Mouse (Mus musculus) heart, postnatal 0 days (tissue): ENCODE data around the gene Stard3nl. TPM values are rescaled to one million over a fixed set of nuclear protein-coding genes. Genes with fewer than 3 reads are reported as not detected.

Source experiments
- ATAC-seq: fragments of 200-750 bp; cut with Nextera tagmentation; 2 replicates; pipeline ENCODE4 v1.8.0; 2017; ENCODE audit warnings: low read depth, moderate number of reproducible peaks, moderate library complexity; ENCODE audit not compliant: insufficient read depth
- DNase-seq: peaks from one replicate; pipeline ENCODE4 v3.0.0-alpha.2; 2016; ENCODE audit warnings: low spot score
- H3K27ac ChIP-seq: fragments of 300-500 bp; sonication (generic); 2 replicates; pipeline ENCODE4 v1.5.1; 2014; ENCODE audit warnings: low read depth, mild to moderate bottlenecking
- H3K27me3 ChIP-seq: fragments of 300-500 bp; sonication (generic); 2 replicates; pipeline ENCODE4 v1.6.1; 2014; ENCODE audit warnings: low read length, mixed read lengths; ENCODE audit not compliant: control insufficient read depth, insufficient read depth
- H3K36me3 ChIP-seq: fragments of 300-500 bp; sonication (generic); replicated peaks from 2 replicates; pipeline ENCODE4 v1.6.1; 2014; ENCODE audit warnings: low read length, mixed read lengths; ENCODE audit not compliant: control insufficient read depth, insufficient read depth
- H3K4me1 ChIP-seq: fragments of 300-500 bp; sonication (generic); 2 replicates; pipeline ENCODE4 v1.6.1; 2014; ENCODE audit warnings: antibody characterized with exemption; ENCODE audit not compliant: control insufficient read depth, insufficient read depth
- H3K4me2 ChIP-seq: fragments of 300-500 bp; sonication (generic); 2 replicates; pipeline ENCODE4 v1.6.1; 2014; ENCODE audit warnings: low read depth, mild to moderate bottlenecking, low read length, moderate library complexity
- H3K4me3 ChIP-seq: fragments of 300-500 bp; sonication (generic); 2 replicates; pipeline ENCODE4 v1.5.1; 2014; ENCODE audit warnings: low read depth, low read length
- H3K9ac ChIP-seq: fragments of 300-500 bp; sonication (generic); replicated peaks from 2 replicates; pipeline ENCODE4 v1.6.1; 2014; ENCODE audit warnings: low read depth, low read length, mixed read lengths
- H3K9me3 ChIP-seq: fragments of 300-500 bp; sonication (generic); replicated peaks from 2 replicates; pipeline ENCODE4 v1.6.1; 2016; ENCODE audit warnings: low read length; ENCODE audit not compliant: control insufficient read depth
- CTCF ChIP-seq: IDR thresholded peaks from 2 replicates; pipeline ENCODE4 v1.5.1; 2016; ENCODE audit warnings: antibody characterized with exemption, control low read depth, low read depth
- EP300 ChIP-seq: IDR thresholded peaks from 2 replicates; pipeline ENCODE4 v1.6.1; 2016; ENCODE audit warnings: antibody characterized with exemption, low read depth
- WGBS: fragments of 180-500 bp; shearing (Covaris S2); extraction: QIAGEN DNeasy Blood & Tissue Kit; methylation state at CpG from one replicate; pipeline ENCODE4 v1.1.7; 2014; 5-methylcytosine and 5-hydroxymethylcytosine counted together
- polyA plus RNA-seq: library from polyadenylated mRNA; unstranded; fragments of >200 nt; fragmentation: Nextera tagmentation; extraction: Ambion mirVana; gene quantifications from 2 replicates; pipeline ENCODE4 v1.2.1, GENCODE M21; 2015
- total RNA-seq: library from RNA; depleted of rRNA; stranded (reverse); fragments of >200 nt; gene quantifications from 2 replicates; pipeline ENCODE4 v1.2.3, GENCODE M21; 2014; ENCODE audit warnings: low replicate concordance

The Stard3nl gene
- total and polyA plus RNA-seq, 2 experiments from 2014 or later = 18.7 to 48.3 TPM

DNA sequence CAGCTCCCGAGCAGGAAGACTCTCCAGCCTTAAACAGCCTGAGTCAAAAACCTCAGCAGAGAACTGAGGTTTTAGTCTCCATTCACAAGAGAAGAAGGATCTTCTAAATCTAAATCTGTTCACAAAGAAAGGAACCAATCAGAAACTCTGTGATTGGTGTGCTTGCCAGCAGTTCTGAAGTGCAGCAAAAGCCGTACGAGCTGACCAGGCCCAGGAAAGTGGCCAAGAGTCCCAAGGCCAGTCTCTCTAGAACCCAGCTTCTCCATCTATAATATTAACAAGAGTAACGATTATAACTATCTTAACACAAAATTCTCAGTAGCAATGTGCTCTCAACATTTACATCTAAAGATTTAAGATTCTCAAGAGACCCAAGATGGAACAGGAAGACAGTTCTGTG, 4.0 kb downstream of the Stard3nl start:
- Histone ChIP-seq H3K4me2 (no peak overlapping the region), H3K9ac (no peak overlapping the region), H3K36me3 (no peaks in the 10 kb centered on the region), H3K9me3 (no peaks in the 10 kb centered on the region), H3K27ac (no peak overlapping the region), H3K4me1 (peaks cover 10% of the 10 kb centered on the region), H3K27me3 (no peaks in the 10 kb centered on the region), H3K4me3 (no peak overlapping the region)
- TF ChIP-seq EP300 = no peak
- no peak for TF ChIP-seq CTCF
- DNase-seq = no peak
- WGBS = 64% methylated on average over 4 of the region's 4 CpGs
- no peak for ATAC-seq

DNA sequence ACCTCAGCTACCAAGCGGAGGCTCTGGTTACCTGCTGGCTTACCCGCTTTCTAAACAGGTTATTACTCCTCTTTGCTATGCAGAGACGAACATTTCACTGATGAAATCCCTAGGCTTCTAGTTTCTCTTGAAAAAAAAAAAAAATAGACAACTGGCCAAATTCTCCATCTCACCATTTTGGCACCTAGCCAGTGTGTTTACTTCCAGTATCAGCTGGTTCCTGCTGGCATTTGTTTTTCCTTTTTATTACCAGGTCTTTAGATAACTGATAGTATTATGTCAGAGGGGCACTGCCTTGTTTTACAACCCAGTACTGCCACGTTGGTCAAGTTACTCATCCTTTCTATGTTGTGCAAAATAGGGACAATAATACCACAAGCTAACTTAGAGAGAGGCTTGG, 5.3 kb downstream of the Stard3nl start:
- H3K4me2 ChIP-seq = no peak overlapping the region
- H3K9ac ChIP-seq = no peak overlapping the region
- no peak overlapping the region for H3K4me3 ChIP-seq
- H3K9me3 ChIP-seq = no peaks in the 10 kb centered on the region
- 76% methylated on average over 4 of the region's 4 CpGs for WGBS
- H3K36me3 ChIP-seq = no peaks in the 10 kb centered on the region
- TF ChIP-seq CTCF = no peak
- no peak for TF ChIP-seq EP300
- peaks cover 10% of the 10 kb centered on the region for H3K4me1 ChIP-seq
- H3K27ac ChIP-seq = no peak overlapping the region
- no peaks in the 10 kb centered on the region for H3K27me3 ChIP-seq
- DNase-seq = no peak
- ATAC-seq = no peak

DNA sequence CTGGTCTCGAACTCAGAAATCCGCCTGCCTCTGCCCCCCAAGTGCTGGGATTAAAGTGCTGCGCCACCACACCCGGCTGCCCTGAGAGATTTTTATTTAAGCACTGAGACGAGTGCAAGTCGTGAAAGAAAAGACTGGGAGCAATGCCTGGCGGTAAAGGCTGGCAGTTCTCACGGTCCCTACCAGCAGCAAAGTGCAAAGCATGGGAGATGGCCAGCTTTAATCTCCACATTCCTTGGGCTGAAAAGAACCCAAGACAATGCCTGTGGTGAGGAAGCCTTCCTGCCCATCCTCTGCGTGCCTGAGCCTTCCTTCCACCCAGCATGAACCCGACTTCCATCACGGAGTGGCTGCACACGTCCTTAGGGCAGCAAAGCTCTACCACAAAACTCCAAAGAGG, 5.7 kb downstream of the Stard3nl start:
- H3K36me3 ChIP-seq = no peaks in the 10 kb centered on the region
- DNase-seq = no peak
- peaks cover 8% of the 10 kb centered on the region for H3K4me1 ChIP-seq
- no peak overlapping the region for H3K4me3 ChIP-seq
- H3K9me3 ChIP-seq = no peaks in the 10 kb centered on the region
- no peak overlapping the region for H3K4me2 ChIP-seq
- no peak for ATAC-seq
- H3K27ac ChIP-seq = no peak overlapping the region
- TF ChIP-seq CTCF (no peak), EP300 (no peak)
- H3K27me3 ChIP-seq = no peaks in the 10 kb centered on the region
- H3K9ac ChIP-seq = no peak overlapping the region
- 54% methylated on average over 12 of the region's 12 CpGs for WGBS

DNA sequence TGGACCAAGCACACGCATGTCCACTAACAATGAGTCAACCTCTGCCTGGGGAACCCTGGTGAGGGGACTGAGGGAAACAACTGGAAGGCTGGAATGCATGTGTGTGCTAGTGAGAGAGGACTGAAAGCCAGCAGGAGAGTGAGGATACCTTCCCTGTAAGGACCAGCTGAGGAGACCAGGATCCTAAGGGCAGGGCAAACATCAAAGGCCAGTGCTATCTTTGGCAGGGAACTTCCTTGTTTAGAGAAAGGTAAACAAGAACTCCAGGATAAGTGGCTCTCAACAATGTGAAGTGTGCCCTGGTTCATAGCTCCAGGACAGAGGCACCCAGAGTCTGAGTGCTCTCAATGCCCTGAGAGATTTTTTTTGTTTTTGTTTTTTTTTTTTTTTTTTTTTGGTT, 6.2 kb downstream of the Stard3nl start:
- TF ChIP-seq EP300 = no peak
- no peak for TF ChIP-seq CTCF
- Histone ChIP-seq H3K4me3 (no peak overlapping the region), H3K9ac (no peak overlapping the region), H3K36me3 (no peaks in the 10 kb centered on the region), H3K9me3 (no peaks in the 10 kb centered on the region), H3K27me3 (no peaks in the 10 kb centered on the region), H3K27ac (no peak overlapping the region), H3K4me2 (no peak overlapping the region), H3K4me1 (peaks cover 5% of the 10 kb centered on the region; the same call in 1 of the 2 replicates)
- DNase-seq (no peak), ATAC-seq (no peak)
- 69% methylated on average over 1 of the region's 1 CpGs for WGBS

DNA sequence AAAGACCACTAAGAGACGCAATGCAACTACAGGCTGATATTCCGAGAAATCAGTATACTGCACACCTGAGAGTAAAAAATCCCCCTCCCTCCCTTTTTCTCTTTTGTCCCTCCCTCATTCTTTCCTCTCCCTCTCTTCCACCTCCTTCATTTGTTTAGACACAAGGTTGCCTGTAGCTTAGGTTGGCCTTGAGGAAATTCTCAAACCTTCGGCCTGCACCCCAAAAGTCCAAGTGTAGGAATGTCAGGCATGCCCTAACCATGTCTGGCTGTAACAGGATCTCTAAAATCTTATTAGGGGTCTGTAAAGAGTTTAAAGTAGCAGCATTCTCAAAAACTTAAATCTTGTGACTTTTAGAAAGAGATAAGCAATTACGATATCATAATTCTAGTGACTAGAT, 10.4 kb downstream of the Stard3nl start:
- no peaks in the 10 kb centered on the region for H3K9me3 ChIP-seq
- H3K4me3 ChIP-seq = no peak overlapping the region
- DNase-seq (no peak), ATAC-seq (no peak)
- H3K36me3 ChIP-seq = no peaks in the 10 kb centered on the region
- WGBS = 89% methylated on average over 4 of the region's 4 CpGs
- no peaks in the 10 kb centered on the region for H3K27me3 ChIP-seq
- no peaks in the 10 kb centered on the region; the same call in 1 of the 2 replicates for H3K4me1 ChIP-seq
- H3K27ac ChIP-seq = no peak overlapping the region
- no peak overlapping the region for H3K9ac ChIP-seq
- H3K4me2 ChIP-seq = no peak overlapping the region
- no peak for TF ChIP-seq CTCF
- no peak for TF ChIP-seq EP300

DNA sequence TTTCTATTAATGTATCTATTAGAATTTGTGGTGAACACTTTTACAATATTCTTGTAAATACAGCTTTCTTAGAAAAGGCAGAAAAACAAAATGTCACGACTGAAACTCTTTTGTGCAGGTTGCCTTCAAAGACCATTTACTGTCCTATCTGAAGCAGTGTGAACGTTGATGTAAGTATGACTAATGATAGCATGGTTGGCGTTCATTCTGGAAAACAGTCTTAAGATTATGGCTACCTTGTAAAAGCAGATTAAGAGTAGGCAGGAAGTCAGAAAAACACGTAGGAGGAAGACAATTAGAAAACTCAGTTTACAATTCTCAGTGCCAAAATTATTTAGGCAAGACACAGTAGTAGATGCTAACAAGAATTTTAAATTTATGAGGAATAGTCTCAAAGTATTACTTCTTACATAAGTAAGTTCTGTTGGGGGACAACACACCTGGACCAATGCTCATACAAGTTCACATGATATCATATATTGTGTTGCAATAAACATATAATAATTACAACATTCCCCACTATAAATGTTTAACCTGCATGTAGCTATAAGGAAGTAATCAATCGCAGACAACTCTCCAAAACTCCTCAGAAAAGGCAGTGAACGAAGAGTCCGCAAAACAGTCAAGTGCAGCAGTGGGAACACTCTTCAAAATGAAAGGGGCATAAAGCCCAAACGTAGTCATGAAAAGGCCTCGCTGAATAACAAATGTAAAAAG, 14.3 kb downstream of the Stard3nl start:
- no peaks in the 10 kb centered on the region for H3K9me3 ChIP-seq
- H3K27me3 ChIP-seq = no peaks in the 10 kb centered on the region
- H3K27ac ChIP-seq = no peak overlapping the region
- H3K4me3 ChIP-seq = no peak overlapping the region
- TF ChIP-seq EP300 (no peak), CTCF (no peak)
- DNase-seq (no peak), ATAC-seq (no peak)
- no peak overlapping the region for H3K9ac ChIP-seq
- H3K4me2 ChIP-seq = no peak overlapping the region
- no peaks in the 10 kb centered on the region for H3K36me3 ChIP-seq
- 71% methylated on average over 9 of the region's 9 CpGs for WGBS
- no peaks in the 10 kb centered on the region for H3K4me1 ChIP-seq
